Mouse (Mus musculus) embryonic fibroblast, embryonic 13.5 days (primary cell): ENCODE results near the gene Glis1. TPM values are rescaled to one million over a fixed set of nuclear protein-coding genes. Genes with fewer than 3 reads are reported as not detected.

Source experiments
- H3K27ac ChIP-seq: 2 replicates; pipeline ENCODE4 v1.5.1; 2012; ENCODE audit warnings: low read length, control low read depth, inconsistent platforms; ENCODE audit not compliant: insufficient read depth
- H3K4me1 ChIP-seq: 2 replicates; pipeline ENCODE4 v1.6.1; 2011; ENCODE audit warnings: low read length; ENCODE audit not compliant: control insufficient read depth, insufficient read depth
- H3K4me3 ChIP-seq: 2 replicates; pipeline ENCODE4 v1.5.1; 2011; ENCODE audit warnings: mild to moderate bottlenecking, control low read depth, low read length; ENCODE audit not compliant: insufficient read depth
- CTCF ChIP-seq: IDR thresholded peaks from 2 replicates; pipeline ENCODE4 v1.5.1; 2011; ENCODE audit warnings: mild to moderate bottlenecking, control low read depth, low read length, moderate library complexity, borderline replicate concordance; ENCODE audit not compliant: insufficient read depth
- POLR2A ChIP-seq: IDR thresholded peaks from 2 replicates; pipeline ENCODE4 v1.6.1; 2011; ENCODE audit warnings: low read depth, mild to moderate bottlenecking, control low read depth, low read length, moderate library complexity
- polyA plus RNA-seq: library from polyadenylated mRNA; stranded (reverse); fragments of >200 nt; gene quantifications from 2 replicates; pipeline ENCODE4 v1.2.4, GENCODE M21; 2011; ENCODE audit warnings: low read depth; ENCODE audit not compliant: missing spikeins, insufficient read length

Glis1 gene
- polyA plus RNA-seq, 1 experiment, result 4.9 TPM

- no peak overlapping the region for H3K4me3 ChIP-seq
- TF ChIP-seq POLR2A (no peak), CTCF (no peak)
- H3K27ac ChIP-seq, result no peak overlapping the region
- H3K4me1 ChIP-seq, result peaks cover 7% of the 10 kb centered on the region
These were observed 126.7 kb downstream of the Glis1 start for GRCm38 (mm10) chr4:107561056-107561455.

- Histone ChIP-seq H3K4me1 (peaks cover 9% of the 10 kb centered on the region), H3K4me3 (no peak overlapping the region), H3K27ac (no peak overlapping the region)
- TF ChIP-seq CTCF (peak; percentile 14; the same call in 1 of the 2 replicates), POLR2A (no peak)
These were observed 133.8 kb downstream of the Glis1 start for GRCm38 (mm10) chr4:107568159-107568558.

- no peak overlapping the region for H3K27ac ChIP-seq
- TF ChIP-seq POLR2A (no peak), CTCF (no peak)
- peaks cover 9% of the 10 kb centered on the region for H3K4me1 ChIP-seq
- H3K4me3 ChIP-seq, result no peak overlapping the region
These were observed 134.6 kb downstream of the Glis1 start for GRCm38 (mm10) chr4:107568881-107569443.

GRCm38 (mm10) chr4:107570329-107571014, 136.1 kb downstream of the Glis1 start:
- Histone ChIP-seq H3K4me3 (no peak overlapping the region), H3K27ac (no peak overlapping the region), H3K4me1 (0 out of 2 replicates have a peak, but pooled peaks cover 2% of the 10 kb centered on the region)
- TF ChIP-seq POLR2A (no peak), CTCF (no peak)

GRCm38 (mm10) chr4:107575781-107576180, 141.4 kb downstream of the Glis1 start:
- Histone ChIP-seq H3K4me3 (no peak overlapping the region), H3K27ac (no peak overlapping the region), H3K4me1 (no peaks in the 10 kb centered on the region)
- no peak for TF ChIP-seq POLR2A

- Histone ChIP-seq H3K27ac (no peak overlapping the region), H3K4me1 (no peaks in the 10 kb centered on the region), H3K4me3 (no peak overlapping the region)
- TF ChIP-seq CTCF, result no peak
- no peak for TF ChIP-seq POLR2A
These were observed 142.4 kb downstream of the Glis1 start for GRCm38 (mm10) chr4:107576742-107577141.

- Histone ChIP-seq H3K4me3 (no peak overlapping the region), H3K4me1 (no peaks in the 10 kb centered on the region), H3K27ac (no peak overlapping the region)
- no peak for TF ChIP-seq POLR2A
- TF ChIP-seq CTCF, result no peak
These were observed 142.9 kb downstream of the Glis1 start for GRCm38 (mm10) chr4:107577146-107577839.

- TF ChIP-seq CTCF, result no peak
- TF ChIP-seq POLR2A, result no peak
- Histone ChIP-seq H3K4me1 (no peaks in the 10 kb centered on the region), H3K4me3 (no peak overlapping the region), H3K27ac (no peak overlapping the region)
These were observed 146.5 kb downstream of the Glis1 start for GRCm38 (mm10) chr4:107580883-107581282.

GRCm38 (mm10) chr4:107586391-107586790, 152.0 kb downstream of the Glis1 start:
- H3K4me3 ChIP-seq, result no peak overlapping the region
- TF ChIP-seq POLR2A (no peak), CTCF (no peak)
- H3K27ac ChIP-seq, result no peak overlapping the region
- H3K4me1 ChIP-seq, result no peaks in the 10 kb centered on the region

GRCm38 (mm10) chr4:107588637-107589036, 154.2 kb downstream of the Glis1 start:
- TF ChIP-seq POLR2A (no peak), CTCF (no peak)
- Histone ChIP-seq H3K4me1 (no peaks in the 10 kb centered on the region), H3K27ac (no peak overlapping the region), H3K4me3 (no peak overlapping the region)
